Mouse (Mus musculus): ENCODE measurements around the gene Tex48. TPM values are rescaled to one million over a fixed set of nuclear protein-coding genes. Genes with fewer than 3 reads are reported as not detected.

Tex48 gene
- total and polyA plus RNA-seq, 3 experiments = not detected

- Histone ChIP-seq H3K4me1 (ENCODE audit: control insufficient read depth in 1 of 2, insufficient read depth in 2 of 2, low read length in 2 of 2) (no peaks in the 10 kb centered on the region), H3K27ac (ENCODE audit: control insufficient read depth, low read depth, low read length) (no peak overlapping the region), H3K27me3 (ENCODE audit: control insufficient read depth in 1 of 2, insufficient read depth in 2 of 2, low read length in 2 of 2) (no peaks in the 10 kb centered on the region), H3K9me3 (replicated peaks; ENCODE audit: insufficient read depth, low read length) (no peaks in the 10 kb centered on the region), H3K36me3 (ENCODE audit: control insufficient read depth in 1 of 2, insufficient read depth in 2 of 2, low read length in 2 of 2) (no peaks in the 10 kb centered on the region), H3K9ac (ENCODE audit: control insufficient read depth, low read depth, low read length, poor library complexity, severe bottlenecking) (no peak overlapping the region), H3K4me3 (ENCODE audit: control insufficient read depth in 1 of 2, insufficient read depth in 1 of 2, low read depth in 2 of 2, low read length in 2 of 2) (no peak overlapping the region), H3K79me2 (ENCODE audit: control insufficient read depth, insufficient read depth, low read length, poor library complexity) (no peaks in the 10 kb centered on the region)
- TF ChIP-seq NELFE (IDR thresholded peaks at IDR 0.05; ENCODE audit: low read depth, low read length) = no peak
- TF ChIP-seq BHLHE40 (IDR thresholded peaks at IDR 0.05; ENCODE audit: borderline replicate concordance, low read depth, low read length) = no peak
- no peak for TF ChIP-seq POLR2AphosphoS2 (IDR thresholded peaks at IDR 0.05; ENCODE audit: low read length)
- no peak for TF ChIP-seq UBTF (IDR thresholded peaks at IDR 0.05; ENCODE audit: borderline replicate concordance, insufficient read depth, low read depth, low read length)
- TF ChIP-seq ELF1 (IDR thresholded peaks at IDR 0.05; ENCODE audit: low read depth, low read length) = no peak
- DNase-seq (ENCODE audit: low read depth, low spot score) = no peak
These were observed 16.7 kb downstream of the Tex48 start for GRCm38 (mm10) chr4:63605545-63605944.

DNA sequence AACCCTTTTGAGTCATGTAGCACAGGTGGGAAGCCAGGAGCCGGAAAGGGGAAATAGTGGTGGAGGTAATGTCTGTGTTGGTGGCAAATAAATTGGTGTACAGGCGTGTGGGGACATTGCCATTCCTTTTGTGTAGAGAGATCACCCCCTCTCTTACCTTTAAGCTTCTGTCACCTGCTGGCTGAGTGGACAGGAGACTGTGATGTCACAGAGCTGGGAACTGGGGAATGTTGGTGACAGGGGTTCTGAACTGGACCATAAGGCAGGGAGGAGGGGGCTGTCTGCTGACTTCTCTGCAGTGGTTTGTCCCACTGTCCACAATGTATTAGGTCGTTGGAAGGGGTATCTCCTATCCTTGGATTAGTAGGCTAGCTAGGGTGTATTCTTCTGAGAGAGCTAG lies 17.3 kb downstream of the Tex48 start, which contains the start of gene Gm11213:
Gene Gm11213, minus strand, starts transcription at position 317 of the 400 bp plus-strand sequence.
- Histone ChIP-seq H3K27me3 (ENCODE audit: control insufficient read depth in 1 of 2, insufficient read depth in 2 of 2, low read length in 2 of 2) (no peaks in the 10 kb centered on the region), H3K36me3 (ENCODE audit: control insufficient read depth in 1 of 2, insufficient read depth in 2 of 2, low read length in 2 of 2) (no peaks in the 10 kb centered on the region), H3K9ac (ENCODE audit: control insufficient read depth, low read depth, low read length, poor library complexity, severe bottlenecking) (no peak within 1 kb of the TSS), H3K9me3 (replicated peaks; ENCODE audit: insufficient read depth, low read length) (no peaks in the 10 kb centered on the region), H3K79me2 (ENCODE audit: control insufficient read depth, insufficient read depth, low read length, poor library complexity) (no peaks in the 10 kb centered on the region), H3K27ac (ENCODE audit: control insufficient read depth, low read depth, low read length) (no peak within 1 kb of the TSS), H3K4me3 (ENCODE audit: control insufficient read depth in 1 of 2, insufficient read depth in 1 of 2, low read depth in 2 of 2, low read length in 2 of 2) (no peak within 1 kb of the TSS), H3K4me1 (ENCODE audit: control insufficient read depth in 1 of 2, insufficient read depth in 2 of 2, low read length in 2 of 2) (no peaks in the 10 kb centered on the region)
- DNase-seq (ENCODE audit: low read depth, low spot score) = no peak
- no peak for TF ChIP-seq USF1 (IDR thresholded peaks at IDR 0.05; ENCODE audit: low read depth, low read length)
- no peak for TF ChIP-seq GABPA (IDR thresholded peaks at IDR 0.05; ENCODE audit: low read depth, low read length)
- no peak for TF ChIP-seq RCOR1 (IDR thresholded peaks at IDR 0.05; ENCODE audit: low read depth, low read length)
- TF ChIP-seq KAT2A (conservative IDR thresholded peaks at IDR 0.05; ENCODE audit: low read depth, low read length) = no peak

- Histone ChIP-seq H3K79me2 (ENCODE audit: control insufficient read depth, insufficient read depth, low read length, poor library complexity) (no peaks in the 10 kb centered on the region), H3K4me1 (ENCODE audit: control insufficient read depth in 1 of 2, insufficient read depth in 2 of 2, low read length in 2 of 2) (no peaks in the 10 kb centered on the region), H3K9me3 (replicated peaks; ENCODE audit: insufficient read depth, low read length) (no peaks in the 10 kb centered on the region), H3K36me3 (ENCODE audit: control insufficient read depth in 1 of 2, insufficient read depth in 2 of 2, low read length in 2 of 2) (no peaks in the 10 kb centered on the region), H3K4me3 (ENCODE audit: control insufficient read depth in 1 of 2, insufficient read depth in 1 of 2, low read depth in 2 of 2, low read length in 2 of 2) (no peak overlapping the region), H3K27ac (ENCODE audit: control insufficient read depth, low read depth, low read length) (no peak overlapping the region), H3K9ac (ENCODE audit: control insufficient read depth, low read depth, low read length, poor library complexity, severe bottlenecking) (no peak overlapping the region), H3K27me3 (ENCODE audit: control insufficient read depth in 1 of 2, insufficient read depth in 2 of 2, low read length in 2 of 2) (no peaks in the 10 kb centered on the region)
- no peak for DNase-seq (ENCODE audit: low read depth, low spot score)
- TF ChIP-seq ZKSCAN1 (IDR thresholded peaks at IDR 0.05; ENCODE audit: low read depth, low read length) = no peak
- TF ChIP-seq MEF2A (IDR thresholded peaks at IDR 0.05; ENCODE audit: extremely low read depth, insufficient replicate concordance, low read depth, low read length, poor library complexity, severe bottlenecking) = no peak
- TF ChIP-seq UBTF (IDR thresholded peaks at IDR 0.05; ENCODE audit: borderline replicate concordance, insufficient read depth, low read depth, low read length) = no peak
- no peak for TF ChIP-seq ZMIZ1 (IDR thresholded peaks at IDR 0.05; ENCODE audit: low read depth, low read length)
- no peak for TF ChIP-seq POLR2AphosphoS5 (IDR thresholded peaks at IDR 0.05; ENCODE audit: borderline replicate concordance, low read depth, low read length)
- TF ChIP-seq GATA1 (IDR thresholded peaks at IDR 0.05; ENCODE audit: low read depth, low read length) = no peak
- no peak for TF ChIP-seq TCF12 (IDR thresholded peaks at IDR 0.05; ENCODE audit: low read depth, low read length)
These were observed 21.0 kb downstream of the Tex48 start for GRCm38 (mm10) chr4:63601263-63601662.

All from MEL (cell line).